Mouse (Mus musculus) liver, embryonic 15.5 days (tissue): ENCODE data around the gene Tgif1. TPM values are rescaled to one million over a fixed set of nuclear protein-coding genes. Genes with fewer than 3 reads are reported as not detected.
A peak's percentile ranks its signal among the peaks of the same experiment; 100 is the strongest.

ENCODE experiments used
- ATAC-seq: fragments of 200-750 bp; cut with Nextera tagmentation; 2 replicates; pipeline ENCODE4 v1.8.0; 2017; ENCODE audit warnings: moderate number of reproducible peaks, mild to moderate bottlenecking, moderate library complexity; ENCODE audit not compliant: insufficient read depth
- H3K27ac ChIP-seq: fragments of 300-500 bp; sonication (generic); replicated peaks from 2 replicates; pipeline ENCODE4 v1.5.1; 2015; ENCODE audit warnings: mild to moderate bottlenecking, inconsistent platforms
- H3K27me3 ChIP-seq: fragments of 300-500 bp; sonication (generic); 2 replicates; pipeline ENCODE4 v1.6.1; 2015; ENCODE audit warnings: mild to moderate bottlenecking, inconsistent platforms
- H3K36me3 ChIP-seq: fragments of 300-500 bp; sonication (generic); replicated peaks from 2 replicates; pipeline ENCODE4 v1.6.1; 2015; ENCODE audit warnings: moderate library complexity, mild to moderate bottlenecking, inconsistent platforms
- H3K4me1 ChIP-seq: fragments of 300-500 bp; sonication (generic); replicated peaks from 2 replicates; pipeline ENCODE4 v1.6.1; 2015; ENCODE audit warnings: inconsistent platforms
- H3K4me2 ChIP-seq: fragments of 300-500 bp; sonication (generic); 2 replicates; pipeline ENCODE4 v1.6.1; 2015; ENCODE audit warnings: moderate library complexity, mild to moderate bottlenecking, inconsistent platforms
- H3K4me3 ChIP-seq: fragments of 300-500 bp; sonication (generic); replicated peaks from 2 replicates; pipeline ENCODE4 v1.5.1; 2015; ENCODE audit warnings: mild to moderate bottlenecking, inconsistent platforms
- H3K9ac ChIP-seq: fragments of 300-500 bp; sonication (generic); 2 replicates; pipeline ENCODE4 v1.6.1; 2015; ENCODE audit warnings: moderate library complexity, mild to moderate bottlenecking, inconsistent platforms
- H3K9me3 ChIP-seq: fragments of 300-500 bp; sonication (generic); replicated peaks from 2 replicates; pipeline ENCODE4 v1.6.1; 2016; ENCODE audit warnings: inconsistent platforms
- WGBS: fragments of 180-500 bp; shearing (Covaris S2); methylation state at CpG from one replicate; pipeline ENCODE4 v1.1.7; 2015; ENCODE audit warnings: mixed read lengths; ENCODE audit not compliant: insufficient replicate concordance; 5-methylcytosine and 5-hydroxymethylcytosine counted together
- polyA plus RNA-seq: library from polyadenylated mRNA; unstranded; fragments of >200 nt; fragmentation: Nextera tagmentation; extraction: Ambion mirVana; gene quantifications from 2 replicates; pipeline ENCODE4 v1.2.1, GENCODE M21; 2015

Gene Tgif1
- polyA plus RNA-seq, 1 experiment from 2014 or later: 8.0 TPM

GRCm38 (mm10) chr17:70881934-70882333 lies 28.6 kb upstream of the Tgif1 start:
- no peak overlapping the region for H3K4me2 ChIP-seq
- H3K9ac ChIP-seq: no peak overlapping the region
- no peak overlapping the region for H3K27ac ChIP-seq
- H3K4me1 ChIP-seq: no peaks in the 10 kb centered on the region
- no peaks in the 10 kb centered on the region for H3K27me3 ChIP-seq
- H3K4me3 ChIP-seq: no peak overlapping the region
- ATAC-seq: no peak
- H3K36me3 ChIP-seq: no peaks in the 10 kb centered on the region
- 71% methylated on average over 10 of the region's 10 CpGs for WGBS
- no peaks in the 10 kb centered on the region for H3K9me3 ChIP-seq

DNA sequence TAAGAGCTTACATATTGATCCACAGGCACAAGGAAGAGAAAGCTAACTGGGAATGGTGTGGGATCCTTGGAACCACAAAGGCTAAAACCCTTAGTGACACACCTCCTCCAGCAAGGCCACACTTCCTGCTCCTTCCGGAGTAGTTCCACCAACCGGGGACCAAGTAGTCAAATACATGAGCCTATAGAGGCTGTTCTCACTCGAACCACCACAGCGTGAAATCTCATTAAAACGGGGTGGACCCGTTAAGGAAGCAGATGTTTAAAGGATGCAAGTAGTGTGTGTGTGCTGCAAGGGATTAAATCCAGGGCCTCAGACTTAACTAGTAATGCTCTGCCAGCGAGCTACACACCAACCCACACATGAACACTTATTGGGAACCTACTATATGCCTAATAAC lies 27.8 kb upstream of the Tgif1 start:
- WGBS: 57% methylated on average over 7 of the region's 7 CpGs
- H3K36me3 ChIP-seq: no peaks in the 10 kb centered on the region

GRCm38 (mm10) chr17:70878237-70878636 lies 24.9 kb upstream of the Tgif1 start:
- H3K9ac ChIP-seq: no peak overlapping the region
- no peaks in the 10 kb centered on the region for H3K36me3 ChIP-seq
- no peak for ATAC-seq
- H3K27me3 ChIP-seq: no peaks in the 10 kb centered on the region
- no peak overlapping the region for H3K4me2 ChIP-seq
- H3K4me3 ChIP-seq: no peak overlapping the region
- H3K9me3 ChIP-seq: no peaks in the 10 kb centered on the region
- 0 out of 2 replicates have a peak, but pooled peaks cover under 1% of the 10 kb centered on the region for H3K4me1 ChIP-seq
- H3K27ac ChIP-seq: no peak overlapping the region

More for the DNA sequence above, 27.8 kb upstream of the Tgif1 start:
- H3K27ac ChIP-seq: no peak overlapping the region
- H3K4me1 ChIP-seq: no peaks in the 10 kb centered on the region
- no peaks in the 10 kb centered on the region for H3K9me3 ChIP-seq
- no peak overlapping the region for H3K4me2 ChIP-seq
- H3K9ac ChIP-seq: no peak overlapping the region
- no peak overlapping the region for H3K4me3 ChIP-seq
- H3K27me3 ChIP-seq: no peaks in the 10 kb centered on the region
- no peak for ATAC-seq

DNA sequence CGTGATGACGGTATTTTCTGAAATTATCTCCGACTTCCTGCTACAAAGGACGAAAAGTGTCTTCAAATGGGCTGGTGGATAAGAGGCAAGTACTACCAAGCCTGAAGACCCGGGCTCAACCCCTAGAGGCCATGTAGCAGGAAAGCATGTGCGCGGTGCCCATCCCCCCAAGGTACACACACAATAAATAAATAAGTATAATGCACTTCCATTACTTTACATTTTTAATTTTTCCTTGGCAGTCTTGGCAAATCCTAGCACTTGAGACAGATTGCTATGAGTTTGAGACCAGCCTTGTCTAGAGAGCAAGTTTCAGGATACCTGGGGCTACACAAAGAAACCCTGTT lies 20.4 kb upstream of the Tgif1 start:
- 42% methylated on average over 7 of the region's 7 CpGs for WGBS
- ATAC-seq: no peak
- Histone ChIP-seq H3K27me3 (no peaks in the 10 kb centered on the region), H3K4me1 (0 out of 2 replicates have a peak, but pooled peaks cover 8% of the 10 kb centered on the region), H3K4me2 (peak overlapping the region; percentile 43), H3K9me3 (no peaks in the 10 kb centered on the region), H3K27ac (no peak overlapping the region), H3K4me3 (peak overlapping the region; percentile 3), H3K36me3 (no peaks in the 10 kb centered on the region), H3K9ac (no peak overlapping the region)

DNA sequence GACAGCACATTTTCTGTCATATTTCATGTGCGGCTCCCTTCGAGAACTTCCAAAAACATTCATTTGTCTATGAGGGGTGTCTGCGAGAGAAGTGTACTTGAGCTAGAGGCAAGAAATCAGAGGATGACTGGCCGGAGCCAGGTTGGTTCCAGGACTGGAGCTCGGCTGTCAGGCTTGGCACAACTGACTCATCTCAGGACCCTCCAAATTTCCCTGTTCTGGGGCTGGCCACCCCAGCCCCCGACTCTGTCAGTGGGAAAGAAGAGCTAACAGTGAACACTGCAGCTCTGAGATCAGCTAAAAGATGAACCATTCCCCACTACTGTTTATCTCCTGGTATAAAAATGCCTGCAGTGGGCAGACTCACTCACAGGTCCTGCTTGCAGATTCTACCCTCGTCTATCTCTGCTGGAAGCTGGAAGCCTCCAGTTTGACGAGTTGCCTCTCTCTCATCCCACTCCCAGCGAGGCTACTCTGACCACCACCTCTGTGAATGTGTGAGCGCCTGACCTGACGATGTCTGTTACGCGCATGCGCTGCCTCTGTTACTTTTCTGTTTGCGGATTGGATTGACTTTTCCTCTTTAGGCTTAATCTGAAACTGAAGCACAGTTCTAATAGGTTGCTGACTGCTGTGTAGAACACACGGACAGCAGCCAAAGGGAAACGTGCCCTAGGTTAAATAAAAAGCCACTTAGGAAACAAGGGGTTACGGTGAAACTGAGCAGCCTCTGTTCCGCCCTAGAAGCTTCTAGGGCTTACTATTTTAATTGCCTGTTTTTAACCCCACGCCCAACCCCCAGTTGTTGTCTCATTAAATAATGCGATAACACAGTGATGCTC lies 19.8 kb upstream of the Tgif1 start:
- WGBS: 42% methylated on average over 21 of the region's 21 CpGs
- H3K9ac ChIP-seq: no peak overlapping the region
- no peaks in the 10 kb centered on the region for H3K27me3 ChIP-seq
- no peaks in the 10 kb centered on the region for H3K36me3 ChIP-seq
- H3K9me3 ChIP-seq: no peaks in the 10 kb centered on the region
- no peak overlapping the region for H3K27ac ChIP-seq
- H3K4me3 ChIP-seq: peak overlapping the region; percentile 3
- peak overlapping the region; percentile 43 for H3K4me2 ChIP-seq
- 0 out of 2 replicates have a peak, but pooled peaks cover 8% of the 10 kb centered on the region for H3K4me1 ChIP-seq
- 0 out of 2 replicates have a peak, but pooled peaks have one; percentile 42 for ATAC-seq

GRCm38 (mm10) chr17:70872094-70872929 lies 19.0 kb upstream of the Tgif1 start:
- ATAC-seq: no peak
- Histone ChIP-seq H3K36me3 (no peaks in the 10 kb centered on the region), H3K27ac (no peak overlapping the region), H3K4me2 (peak overlapping the region; percentile 43; the same call in 1 of the 2 replicates), H3K4me1 (0 out of 2 replicates have a peak, but pooled peaks cover 8% of the 10 kb centered on the region), H3K9ac (no peak overlapping the region), H3K4me3 (no peak overlapping the region), H3K27me3 (no peaks in the 10 kb centered on the region), H3K9me3 (no peaks in the 10 kb centered on the region)
- WGBS: 38% methylated on average over 14 of the region's 14 CpGs

DNA sequence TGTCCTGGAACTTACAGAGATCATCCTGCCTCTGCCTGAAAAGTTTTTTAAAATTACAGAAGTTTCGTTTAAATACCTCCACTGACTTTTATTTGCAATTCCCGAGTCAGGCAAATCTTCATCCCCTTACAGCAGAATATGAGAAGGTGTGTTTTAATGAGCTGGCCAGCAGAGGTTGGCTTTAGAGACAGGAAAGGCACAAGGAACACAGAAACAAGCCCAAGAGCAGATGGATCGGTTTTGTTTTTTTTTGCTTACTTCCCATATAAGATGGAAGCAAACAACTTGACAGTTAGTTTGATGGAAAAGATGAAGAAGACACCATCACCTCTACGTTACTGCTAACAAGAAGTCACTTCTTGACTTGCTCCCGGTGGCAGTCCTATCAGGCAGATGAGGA lies 18.3 kb upstream of the Tgif1 start:
- WGBS: 58% methylated on average over 5 of the region's 5 CpGs

DNA sequence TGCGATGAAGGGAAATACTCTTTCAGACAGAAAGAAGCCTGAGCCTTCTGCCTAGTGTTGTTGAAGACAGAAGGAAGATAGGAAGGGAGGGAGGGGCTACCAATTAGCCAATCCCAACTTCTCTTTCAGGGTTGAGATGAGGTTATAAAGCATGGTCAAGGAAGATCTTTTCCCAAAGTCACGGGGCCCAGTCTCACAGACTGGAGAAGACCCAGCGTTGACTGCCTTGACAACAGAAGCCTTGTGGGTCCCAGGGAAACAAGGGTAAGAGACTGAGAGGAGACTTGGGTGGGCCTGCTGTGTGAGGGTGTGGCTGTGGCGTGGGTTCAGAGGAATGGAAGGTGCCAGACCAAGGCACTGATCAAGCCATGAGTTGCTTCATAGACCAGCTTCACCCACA lies 17.2 kb upstream of the Tgif1 start:
- H3K4me3 ChIP-seq: no peak overlapping the region
- no peak overlapping the region for H3K9ac ChIP-seq
- H3K27ac ChIP-seq: no peak overlapping the region
- H3K36me3 ChIP-seq: no peaks in the 10 kb centered on the region
- no peak overlapping the region for H3K4me2 ChIP-seq
- H3K9me3 ChIP-seq: no peaks in the 10 kb centered on the region
- ATAC-seq: no peak
- WGBS: 63% methylated on average over 4 of the region's 4 CpGs
- no peaks in the 10 kb centered on the region for H3K27me3 ChIP-seq
- H3K4me1 ChIP-seq: 0 out of 2 replicates have a peak, but pooled peaks cover 8% of the 10 kb centered on the region

More for the DNA sequence above, 18.3 kb upstream of the Tgif1 start:
- H3K9me3 ChIP-seq: no peaks in the 10 kb centered on the region
- H3K9ac ChIP-seq: no peak overlapping the region
- H3K36me3 ChIP-seq: no peaks in the 10 kb centered on the region
- no peak for ATAC-seq
- H3K4me2 ChIP-seq: no peak overlapping the region
- H3K27ac ChIP-seq: no peak overlapping the region
- no peaks in the 10 kb centered on the region for H3K27me3 ChIP-seq
- H3K4me1 ChIP-seq: 0 out of 2 replicates have a peak, but pooled peaks cover 8% of the 10 kb centered on the region
- H3K4me3 ChIP-seq: no peak overlapping the region

GRCm38 (mm10) chr17:70868577-70869229 lies 15.4 kb upstream of the Tgif1 start:
- WGBS: 67% methylated on average over 5 of the region's 5 CpGs
- Histone ChIP-seq H3K27ac (no peak overlapping the region), H3K9ac (no peak overlapping the region), H3K4me1 (0 out of 2 replicates have a peak, but pooled peaks cover 8% of the 10 kb centered on the region), H3K27me3 (no peaks in the 10 kb centered on the region), H3K9me3 (no peaks in the 10 kb centered on the region), H3K4me2 (no peak overlapping the region), H3K4me3 (no peak overlapping the region), H3K36me3 (no peaks in the 10 kb centered on the region)
- ATAC-seq: no peak

- Histone ChIP-seq H3K36me3 (no peaks in the 10 kb centered on the region), H3K4me1 (no peaks in the 10 kb centered on the region), H3K9me3 (no peaks in the 10 kb centered on the region), H3K9ac (no peak overlapping the region), H3K27ac (no peak overlapping the region), H3K4me3 (no peak overlapping the region), H3K27me3 (no peaks in the 10 kb centered on the region), H3K4me2 (no peak overlapping the region)
- WGBS: 59% methylated on average over 6 of the region's 6 CpGs
- ATAC-seq: no peak
These were observed 13.3 kb upstream of the Tgif1 start for GRCm38 (mm10) chr17:70866538-70867114.
